Mouse (Mus musculus): Measurements from ENCODE around the gene Mob3a.

The Mob3a gene

DNA sequence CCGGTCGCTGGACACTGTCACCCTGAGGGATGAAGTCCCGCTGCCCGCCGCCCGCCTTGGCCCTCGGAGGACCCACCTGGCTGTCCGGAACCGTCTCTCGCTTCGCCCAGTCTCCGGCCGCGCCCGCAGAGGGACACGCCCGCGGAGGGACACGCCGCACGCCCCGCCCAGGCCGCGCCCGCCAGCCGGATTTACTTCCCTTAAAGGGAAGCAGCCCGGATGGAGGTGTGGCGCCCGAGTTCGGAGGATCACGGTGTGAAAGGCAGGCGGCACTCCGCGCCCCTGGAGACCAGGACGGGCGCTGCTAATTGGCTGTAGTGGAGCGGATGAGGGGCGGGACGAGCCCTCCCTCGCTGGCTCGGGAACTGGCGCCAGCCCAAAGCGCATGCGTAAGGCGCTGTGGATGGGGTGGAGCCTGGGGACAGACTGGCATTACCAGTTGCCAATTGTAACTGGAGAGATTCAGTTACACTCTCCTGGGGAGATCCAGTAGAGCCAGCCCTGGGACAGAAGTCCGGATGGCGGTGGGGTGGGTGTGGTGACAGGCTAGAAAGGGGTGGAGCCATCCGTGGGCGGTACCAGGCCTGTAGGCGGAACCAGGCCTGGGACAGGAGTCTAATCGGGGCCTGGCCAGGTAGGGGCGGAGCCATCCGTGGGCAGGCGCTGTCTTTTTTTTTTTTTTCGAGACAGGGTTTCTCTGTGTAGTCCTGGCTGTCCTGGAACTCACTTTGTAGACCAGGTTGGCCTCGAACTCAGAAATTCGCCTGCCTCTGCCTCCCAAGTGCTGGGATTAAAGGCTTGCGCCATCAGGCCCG, at the start of gene Mob3a, which contains the start of gene Izumo4:
Mob3a (minus strand) TSS at position 257 of the 815 bp plus-strand sequence.
Izumo4 (plus strand) TSS at position 464 of the 815 bp plus-strand sequence.
- DNase-seq (ENCODE audit: low spot score), result peak; percentile 95

DNA sequence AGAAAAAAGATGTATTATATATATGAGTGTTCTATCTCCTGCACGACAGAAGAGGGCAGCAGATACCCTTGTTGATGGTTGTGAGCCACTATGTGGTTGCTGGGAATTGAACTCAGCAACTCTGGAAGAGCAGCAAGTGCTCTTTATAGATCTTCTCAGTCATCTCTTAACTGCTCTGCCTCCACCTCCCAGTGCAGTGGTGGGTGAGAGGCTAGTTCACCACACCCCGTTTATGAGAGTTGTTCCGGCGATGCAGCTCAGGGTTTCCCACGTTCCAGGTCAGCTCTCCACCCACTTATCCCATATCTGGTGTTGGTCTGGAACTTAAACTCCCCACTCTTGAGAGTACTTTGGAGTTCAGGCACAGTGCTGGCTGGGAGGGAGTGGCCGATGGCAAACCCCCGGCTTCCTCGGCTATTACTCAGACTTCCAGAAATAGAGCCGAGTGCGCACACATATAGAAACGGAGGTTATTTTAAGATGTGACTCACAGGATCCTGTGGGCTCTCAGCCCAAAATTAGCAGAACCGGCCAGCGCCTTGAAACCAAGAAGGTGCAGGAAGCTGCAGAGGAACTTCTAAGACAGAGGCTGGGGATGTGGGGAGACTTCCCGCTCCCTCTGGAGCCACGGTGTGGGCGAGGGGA, 49.5 kb upstream of the Mob3a start:
- DNase-seq (ENCODE audit: low spot score), result no peak

DNA sequence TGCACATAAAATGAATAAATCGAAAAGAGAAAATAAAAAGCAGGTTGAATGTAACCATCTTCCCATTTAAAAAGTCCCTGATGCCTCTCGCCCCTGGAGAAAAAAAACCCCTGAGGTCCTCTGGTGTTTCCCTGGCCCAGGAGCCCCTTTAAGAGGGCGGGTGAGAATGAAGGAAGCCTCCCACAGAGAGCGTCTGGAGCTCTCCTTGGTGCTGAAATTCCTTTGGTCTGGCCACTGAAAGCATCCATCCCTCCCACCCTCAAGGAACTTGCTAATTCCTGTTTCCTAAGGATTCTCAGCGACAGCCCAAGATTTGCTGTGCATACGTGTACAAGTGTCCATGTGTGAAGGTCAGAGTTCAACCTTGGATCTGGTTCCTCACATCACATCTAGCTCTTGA, 46.8 kb upstream of the Mob3a start:
- no peak for DNase-seq (ENCODE audit: low spot score)

DNA sequence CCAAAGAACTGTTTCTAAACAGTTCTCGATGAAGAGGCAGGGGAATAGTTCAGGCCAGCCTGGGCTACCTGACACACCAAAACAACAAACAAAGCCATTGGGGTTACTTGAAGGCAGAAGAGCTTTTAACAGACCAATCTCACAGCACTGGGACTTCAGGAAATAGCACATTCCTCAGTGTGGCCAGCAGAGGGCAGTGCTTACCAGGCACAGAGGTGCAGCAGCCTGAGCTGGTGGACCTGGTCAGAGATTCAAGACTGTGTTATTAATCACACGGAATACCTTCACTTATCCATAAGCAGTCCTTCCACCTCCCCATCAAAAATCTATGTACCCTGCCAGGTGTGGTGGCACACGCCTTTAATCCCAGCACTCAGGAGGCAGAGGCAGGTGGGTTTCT, 45.6 kb upstream of the Mob3a start:
- DNase-seq (ENCODE audit: low spot score), result peak; percentile 41

DNA sequence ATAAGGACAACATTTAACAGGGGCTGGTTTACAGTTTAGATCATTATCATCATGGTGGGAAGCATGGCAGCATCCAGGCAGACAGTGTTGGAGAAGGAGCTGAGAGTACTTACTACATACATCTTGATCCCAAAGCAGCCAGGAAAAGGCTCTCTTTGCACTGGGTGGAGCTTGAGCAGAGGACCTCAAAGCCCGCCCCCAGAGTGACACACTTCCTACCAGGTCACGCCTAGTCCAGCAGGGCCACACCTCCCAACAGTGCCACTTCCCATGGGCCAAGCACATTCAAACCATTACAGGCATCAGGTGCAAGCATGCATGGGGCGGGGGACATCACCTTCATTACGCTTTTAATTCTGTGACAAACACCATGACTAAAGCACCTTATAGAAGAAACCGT, 42.5 kb upstream of the Mob3a start:
- DNase-seq (ENCODE audit: low spot score), result no peak

DNA sequence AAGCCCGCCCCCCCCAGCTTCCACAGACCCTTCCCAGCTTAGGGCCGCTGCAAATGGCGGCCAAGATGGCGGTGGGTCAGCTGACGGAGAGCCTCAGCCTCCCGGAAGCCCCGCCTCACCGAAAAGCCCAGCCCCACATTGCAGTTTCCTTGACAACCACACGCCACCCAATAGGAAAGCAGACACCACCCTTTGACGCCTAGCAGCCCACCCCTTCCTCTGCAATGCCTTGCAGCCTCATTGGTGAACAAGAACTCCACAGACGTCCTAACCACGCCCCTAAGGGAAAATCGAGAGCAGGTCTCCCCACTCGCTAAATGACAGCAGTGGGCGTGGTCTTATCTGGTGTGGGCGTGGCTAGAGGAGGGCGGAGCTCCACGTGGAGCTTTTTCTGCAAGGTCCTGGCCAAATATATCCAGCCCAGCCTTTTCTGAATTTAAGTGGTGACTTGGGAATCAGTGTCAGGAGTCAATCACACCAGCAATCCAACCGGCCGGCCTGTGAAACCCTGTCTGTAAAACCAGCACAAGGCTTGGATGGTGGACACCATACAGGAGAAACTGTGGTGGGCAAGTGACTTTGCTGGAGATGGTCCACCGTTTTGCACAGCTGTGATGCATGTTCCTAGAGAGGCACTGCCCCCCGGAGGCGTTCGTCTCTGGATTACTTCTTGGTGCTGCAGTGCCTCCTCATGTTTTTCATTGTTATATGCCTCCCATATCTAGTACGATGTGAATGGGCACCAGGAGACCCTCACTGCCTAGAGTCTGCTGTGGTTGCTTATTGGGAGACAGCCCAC, 40.6 kb upstream of the Mob3a start, which contains the start of gene Ap3d1:
Ap3d1 (minus strand) TSS at position 85 of the 799 bp plus-strand sequence.
- DNase-seq (ENCODE audit: low spot score), result peak; percentile 89

DNA sequence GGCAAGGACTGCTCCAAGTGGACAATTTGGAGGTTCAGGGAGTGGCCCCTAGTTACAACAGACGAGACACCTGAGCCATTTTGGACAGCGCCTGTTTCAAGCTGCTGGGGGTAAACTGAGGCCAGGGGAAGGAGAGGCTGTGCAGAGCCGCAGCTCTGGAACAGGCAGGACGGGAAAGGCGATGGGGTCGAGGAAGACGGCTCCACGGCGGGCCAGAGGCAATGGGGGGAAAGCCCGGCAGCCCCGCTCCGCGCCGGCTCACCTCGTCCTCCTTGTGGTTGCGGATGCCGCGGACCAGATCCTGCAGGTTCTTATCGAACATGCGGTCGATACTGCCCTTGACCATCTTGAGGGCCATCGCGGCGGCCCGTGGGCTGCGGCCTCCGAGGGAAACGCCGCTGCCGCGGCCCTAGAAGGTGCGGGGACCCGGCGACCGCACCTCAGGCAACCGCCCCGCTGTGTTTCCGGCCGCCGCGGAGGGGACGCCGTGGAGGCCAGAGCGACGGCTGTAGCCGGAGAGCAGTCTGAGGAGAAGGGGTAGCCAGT, 39.9 kb upstream of the Mob3a start:
- no peak for DNase-seq (ENCODE audit: low spot score)

DNA sequence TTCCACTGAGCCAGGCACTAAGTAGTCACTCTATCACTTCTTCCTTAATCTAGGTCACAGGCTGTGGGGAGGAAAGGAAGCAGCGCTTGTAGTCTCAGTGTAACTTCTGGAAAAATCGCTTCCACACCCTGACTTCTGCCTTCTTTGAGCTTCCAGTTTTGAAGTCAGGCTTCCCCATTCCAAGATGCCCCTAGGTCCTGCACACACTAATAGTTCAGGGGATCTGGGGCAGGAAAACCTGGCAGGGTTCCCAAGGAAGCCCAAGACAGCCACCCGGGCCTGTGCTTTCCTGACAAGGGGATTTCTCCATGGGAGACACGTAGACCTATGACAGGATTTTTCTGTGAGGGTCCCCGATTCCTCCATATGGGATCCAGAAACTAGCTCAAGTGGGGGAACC, 39.4 kb upstream of the Mob3a start:
- no peak for DNase-seq (ENCODE audit: low spot score)

DNA sequence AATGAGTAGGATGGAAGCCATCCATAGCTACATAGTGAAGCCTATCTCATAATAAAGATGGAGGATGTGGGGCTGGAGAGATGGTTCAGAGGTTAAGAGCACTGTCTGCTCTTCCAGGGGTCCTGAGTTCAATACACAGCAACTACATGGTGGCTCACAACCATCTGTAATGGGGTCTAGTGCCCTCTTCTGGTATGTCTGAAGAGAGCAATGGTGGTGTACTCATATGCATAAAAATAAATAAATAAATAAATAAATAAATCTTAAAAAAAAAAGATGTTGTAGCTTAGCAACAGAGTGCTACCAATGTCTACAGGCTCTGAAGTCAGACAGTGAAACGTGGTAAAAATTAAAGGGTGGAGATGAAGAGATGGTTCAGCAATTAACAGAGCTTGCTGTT, 36.9 kb upstream of the Mob3a start:
- no peak for DNase-seq (ENCODE audit: low spot score)

DNA sequence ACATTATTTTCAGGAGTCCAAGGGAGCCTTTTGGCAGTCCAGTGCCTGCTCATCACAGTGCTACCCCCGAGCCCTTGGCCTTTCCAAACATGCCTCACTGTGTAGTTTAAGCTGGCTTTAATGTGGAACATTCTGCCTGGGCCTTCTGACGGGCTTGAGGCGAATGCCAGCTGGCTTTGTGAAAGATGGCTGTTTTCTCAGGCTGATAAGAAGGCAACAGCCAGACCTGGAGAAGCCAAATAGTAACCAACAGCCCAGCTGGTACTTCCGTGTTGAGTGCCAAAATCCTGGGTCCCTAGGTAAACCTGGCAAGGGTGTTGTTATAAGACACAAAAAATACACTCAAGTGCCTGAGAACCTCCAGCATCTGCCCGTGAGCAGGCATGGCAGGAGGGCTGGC, 35.0 kb upstream of the Mob3a start:
- no peak for DNase-seq (ENCODE audit: low spot score)

DNA sequence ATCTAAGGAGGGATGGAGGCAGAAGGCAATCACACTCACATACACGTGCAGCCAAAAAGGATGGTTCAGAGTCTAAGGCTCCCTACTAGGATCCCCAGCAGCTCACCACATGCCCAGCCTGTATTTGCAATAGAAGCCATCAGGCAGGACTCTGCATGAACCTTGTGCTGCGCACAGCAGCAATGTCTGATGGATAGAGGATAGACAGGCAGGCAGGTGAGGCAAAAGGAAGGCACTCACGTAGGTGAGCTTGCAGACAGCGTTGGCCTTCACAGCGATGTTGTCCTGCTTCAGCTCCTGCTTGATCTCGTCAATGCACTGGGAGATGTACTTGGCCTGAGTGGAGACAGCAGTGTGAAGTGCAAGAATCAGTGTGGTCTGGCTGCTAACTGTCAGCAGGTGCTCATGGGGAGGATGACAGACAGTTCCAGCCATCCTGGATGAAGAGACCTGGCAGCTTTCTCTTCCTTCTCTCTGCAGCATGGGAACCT, 30.9 kb upstream of the Mob3a start:
- DNase-seq (ENCODE audit: low spot score), result no peak

DNA sequence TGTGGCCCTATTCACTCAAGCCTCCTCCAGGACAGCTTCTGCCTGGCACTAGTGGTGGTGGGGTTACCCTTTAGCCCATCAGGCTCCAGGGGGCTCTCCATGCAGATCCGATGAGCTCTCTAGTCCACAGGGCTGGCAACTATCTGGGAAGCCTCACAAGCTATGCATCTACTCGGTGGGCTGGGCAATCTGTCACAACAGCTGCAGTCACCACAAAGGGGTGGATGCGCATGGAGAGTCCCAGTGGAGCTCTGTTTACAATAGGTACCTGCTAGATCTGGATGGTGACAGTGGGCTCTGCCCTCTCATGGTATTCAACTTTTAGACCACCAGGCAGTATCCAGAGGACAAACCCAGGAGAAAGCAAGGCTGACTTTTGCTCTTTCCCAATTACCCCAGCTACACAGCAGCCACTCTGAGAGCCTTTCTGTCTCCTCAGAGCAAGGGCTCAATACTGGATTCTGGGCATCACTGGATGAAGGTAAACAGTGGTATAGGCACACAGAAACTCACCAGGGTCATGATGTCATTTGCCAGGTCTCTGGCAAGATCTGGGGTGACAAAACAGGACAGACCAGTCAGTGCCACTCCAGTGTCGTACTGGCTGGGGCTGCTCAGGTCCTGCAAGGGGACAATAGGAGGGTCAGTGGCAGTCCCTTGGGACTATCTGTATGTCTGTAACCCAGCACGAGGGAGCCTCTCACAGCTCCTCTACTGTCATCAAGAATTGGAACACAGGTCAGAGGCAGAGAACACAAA, 25.8 kb upstream of the Mob3a start:
- no peak for DNase-seq (ENCODE audit: low spot score)

DNA sequence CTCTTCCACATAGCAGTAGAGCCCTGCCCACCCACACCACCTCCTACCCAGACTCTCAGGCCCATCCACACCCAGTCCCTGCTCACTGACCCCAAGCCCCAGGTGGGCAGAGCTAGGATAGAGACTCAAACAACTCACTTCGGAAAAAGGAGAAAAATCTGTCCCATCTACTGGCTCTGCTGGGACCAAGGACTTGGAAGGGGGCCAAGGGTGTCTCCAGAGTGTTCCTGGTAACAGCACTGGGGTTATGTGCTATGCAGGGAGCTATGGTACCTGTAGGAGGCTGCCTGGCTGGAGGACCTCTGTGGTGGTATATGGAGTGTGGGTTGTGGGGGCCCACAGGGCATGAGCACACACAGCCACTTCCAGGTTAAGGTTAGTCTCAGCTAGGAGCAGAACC, 15.5 kb upstream of the Mob3a start:
- DNase-seq (ENCODE audit: low spot score), result no peak

DNA sequence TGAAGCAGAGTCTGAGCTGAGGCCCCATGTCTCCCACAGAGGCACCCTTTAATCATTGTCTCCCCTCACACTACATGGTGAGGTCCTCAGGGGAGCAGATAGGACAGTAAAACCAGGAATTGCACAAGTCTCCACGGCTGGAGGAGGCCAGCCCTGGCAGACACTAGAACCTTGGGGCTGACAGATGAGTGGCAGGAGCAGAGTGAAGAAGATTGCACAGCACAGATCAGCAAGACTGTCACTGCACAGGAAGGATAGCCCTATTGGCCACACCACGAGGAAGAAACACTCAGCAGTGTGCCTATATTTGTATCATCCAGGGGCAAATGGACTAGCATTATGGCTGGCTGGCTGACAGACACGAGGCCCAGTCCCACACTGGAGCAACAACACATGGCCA, 9.1 kb upstream of the Mob3a start:
- no peak for DNase-seq (ENCODE audit: low spot score)

DNA sequence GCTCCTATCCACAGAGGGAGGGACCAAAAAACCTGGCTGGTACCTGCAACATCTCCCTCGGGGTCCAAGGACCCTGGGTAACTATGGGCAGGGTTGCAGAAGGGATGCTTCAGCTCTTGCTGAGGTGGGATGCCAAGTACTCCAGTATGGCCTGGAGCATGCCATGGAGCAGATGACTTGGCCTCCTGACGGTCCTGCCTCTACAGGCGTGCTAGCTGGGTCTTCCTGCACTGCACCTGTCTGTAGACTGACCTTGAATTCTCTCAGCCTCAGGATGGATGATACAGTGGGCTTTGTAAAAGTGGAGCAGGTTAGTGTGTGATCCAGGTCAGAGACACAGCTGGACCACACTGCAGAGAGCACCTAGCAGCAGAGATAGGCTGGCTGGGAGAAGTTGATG, 3.7 kb upstream of the Mob3a start:
- no peak for DNase-seq (ENCODE audit: low spot score)

DNA sequence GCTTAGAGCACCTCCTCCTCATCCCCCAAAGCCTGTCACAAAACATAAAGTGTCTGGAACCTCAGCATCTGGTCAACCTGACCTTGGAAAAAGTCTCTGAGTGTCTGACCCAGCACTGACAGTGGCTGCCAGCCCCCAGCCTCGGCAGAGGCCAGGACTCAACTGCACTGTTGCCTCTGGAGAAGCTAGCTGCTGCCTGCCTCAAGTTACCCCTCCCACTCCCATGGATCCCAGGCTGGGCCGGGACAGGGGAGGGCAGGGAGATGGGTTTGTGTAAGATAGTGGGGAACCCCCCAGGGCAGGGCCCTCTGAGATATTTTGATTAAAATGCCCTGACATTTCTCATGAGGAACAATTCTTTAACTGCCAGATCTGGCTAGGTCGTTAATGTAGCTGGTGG, 3.3 kb upstream of the Mob3a start:
- DNase-seq (ENCODE audit: low spot score), result no peak

DNA sequence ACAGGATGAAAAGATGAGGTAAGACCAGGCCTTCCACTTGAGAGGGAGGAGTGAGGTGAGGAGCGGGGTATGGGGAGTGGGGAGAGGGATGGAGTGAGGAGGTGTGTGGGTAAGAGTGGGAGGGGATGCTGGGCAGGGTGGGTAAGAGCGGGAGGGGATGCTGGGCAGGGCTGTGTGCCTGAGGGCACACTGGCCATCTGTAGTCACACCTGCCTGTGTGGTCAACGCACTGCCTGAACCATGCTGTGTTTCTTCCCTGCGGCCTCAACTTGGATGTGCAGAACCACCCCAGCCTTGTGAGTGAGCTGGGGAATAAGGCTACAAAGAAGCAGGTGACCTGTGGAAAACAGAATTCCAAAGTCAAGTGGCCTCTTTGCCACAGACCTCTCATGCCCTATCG, 2.6 kb upstream of the Mob3a start:
- no peak for DNase-seq (ENCODE audit: low spot score)

DNA sequence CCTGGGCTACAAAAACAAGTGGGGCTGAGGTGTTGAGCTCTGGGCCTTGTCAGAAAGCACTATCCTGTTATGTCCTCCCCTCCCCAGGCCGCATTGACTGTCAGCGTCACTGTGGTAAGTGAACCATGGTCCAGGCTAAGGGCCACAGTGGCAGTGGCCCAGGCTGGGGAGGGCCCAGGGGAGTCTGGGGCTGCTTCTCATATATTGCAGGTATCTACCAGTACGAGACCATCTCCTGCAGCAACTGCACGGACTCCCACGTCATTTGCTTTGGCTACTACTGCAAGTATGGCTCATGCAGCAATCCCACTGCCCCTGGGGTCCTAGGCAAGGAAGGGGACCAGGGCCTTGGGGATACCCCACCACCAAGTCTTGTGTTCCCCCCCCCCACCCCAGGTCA, 1.9 kb upstream of the Mob3a start:
- no peak for DNase-seq (ENCODE audit: low spot score)

DNA sequence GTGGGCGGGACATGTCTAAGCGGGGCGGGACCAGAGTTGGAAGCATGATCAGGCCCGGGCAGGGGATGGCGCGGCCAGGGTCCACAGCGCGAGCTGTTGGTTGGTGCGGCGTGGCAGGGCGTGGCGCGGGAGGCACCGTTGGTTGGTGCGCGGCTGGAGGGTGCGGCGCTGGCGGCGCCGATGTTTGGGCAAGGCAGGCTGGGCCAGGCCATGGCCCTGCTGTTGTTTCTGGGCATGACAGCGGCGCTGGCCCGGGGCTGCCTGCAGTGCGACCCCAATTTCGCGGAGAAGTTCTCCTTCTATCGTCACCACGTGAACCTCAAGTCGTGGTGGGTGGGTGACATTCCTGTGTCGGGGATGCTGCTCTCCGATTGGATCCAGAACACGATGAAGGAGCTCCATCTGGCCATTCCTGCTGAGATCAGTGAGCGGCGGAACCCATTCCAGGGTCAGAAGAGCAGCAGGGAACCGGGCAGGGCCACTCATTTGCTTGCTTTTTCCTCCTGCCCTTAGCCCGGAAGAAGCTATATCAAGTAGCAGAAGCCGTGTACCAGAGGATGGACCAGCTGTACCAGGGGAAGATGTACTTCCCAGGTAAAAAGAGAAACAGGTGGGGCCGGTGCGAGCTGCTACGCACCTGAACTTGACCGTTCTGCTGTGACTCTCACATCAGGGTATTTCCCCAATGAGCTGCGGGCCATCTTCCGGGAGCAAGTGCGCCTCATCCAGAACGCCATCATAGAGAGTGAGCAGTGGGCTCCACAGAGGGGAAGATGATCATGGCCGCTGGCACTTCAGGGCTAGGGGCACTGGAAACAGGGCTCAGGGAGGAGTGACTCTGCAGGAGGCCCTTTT, 986 bp upstream of the Mob3a start:
- peak; percentile 83 for DNase-seq (ENCODE audit: low spot score)

DNA sequence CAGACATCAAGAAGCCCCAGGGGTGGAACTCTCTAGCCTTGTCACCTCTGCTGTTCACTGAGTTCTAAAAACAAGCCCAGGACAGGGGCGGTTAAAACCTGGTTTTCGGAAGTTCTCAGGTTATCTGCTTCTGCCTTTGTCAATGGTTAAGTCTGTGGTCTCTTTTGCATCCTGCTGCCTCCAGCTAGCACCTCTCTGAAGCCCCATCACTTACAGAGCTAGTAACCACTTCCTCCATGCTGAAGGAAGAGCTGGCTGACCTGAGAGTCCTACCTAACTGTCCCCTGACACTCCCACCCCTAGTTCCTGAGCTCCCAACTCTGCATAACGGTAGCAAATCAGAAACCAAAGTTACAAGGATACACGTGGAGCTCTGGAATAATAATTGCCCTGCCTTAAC, 1.0 kb downstream of the Mob3a start:
- no peak for DNase-seq (ENCODE audit: low spot score)

Data from urinary bladder, postnatal 10 days (tissue).